Mouse (Mus musculus): Measurements from ENCODE around the gene Blvrb.

DNA sequence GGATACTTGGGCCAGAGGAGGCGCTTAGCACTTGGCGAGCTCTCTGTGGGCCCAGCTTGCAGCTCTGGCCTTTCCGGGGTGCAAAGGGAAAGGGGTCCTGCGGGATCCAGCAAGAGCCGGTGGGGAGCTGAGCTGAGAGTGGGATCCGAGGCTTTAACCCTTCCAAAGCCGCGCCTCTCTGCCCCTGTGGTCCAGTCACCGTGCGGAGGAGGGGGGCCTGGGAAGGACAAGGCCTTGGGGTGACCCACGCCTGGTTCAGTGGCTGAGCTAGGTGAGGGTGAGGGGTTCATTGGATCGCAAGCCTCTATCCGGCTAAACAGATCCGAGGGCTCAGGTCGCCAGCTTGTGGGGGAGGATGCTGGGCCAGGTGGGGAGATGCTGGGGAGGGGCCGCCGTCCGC lies 1.7 kb upstream of the Blvrb start:
- TF ChIP-seq CTCF (IDR thresholded peaks at IDR 0.05; ENCODE audit: insufficient read depth, low read length) (no peak), POLR2A (IDR thresholded peaks at IDR 0.05; ENCODE audit: borderline replicate concordance, extremely low read depth, low read depth, low read length) (no peak)

Measured in lung, adult 2 months (tissue).